Mouse (Mus musculus) bone marrow, adult 2 months (tissue): ENCODE measurements around the gene Ank2.

ENCODE experiments used
- CTCF ChIP-seq: fragments of 200-500 bp; IDR thresholded peaks from 2 replicates; pipeline ENCODE4 v1.5.1; 2011; ENCODE audit warnings: low read length, control low read depth; ENCODE audit not compliant: control insufficient read depth, insufficient read depth
- POLR2A ChIP-seq: fragments of 200-500 bp; IDR thresholded peaks from 2 replicates; pipeline ENCODE4 v1.6.1; 2011; ENCODE audit warnings: low read depth, mild to moderate bottlenecking, control low read depth, low read length, borderline replicate concordance; ENCODE audit not compliant: control insufficient read depth

DNA sequence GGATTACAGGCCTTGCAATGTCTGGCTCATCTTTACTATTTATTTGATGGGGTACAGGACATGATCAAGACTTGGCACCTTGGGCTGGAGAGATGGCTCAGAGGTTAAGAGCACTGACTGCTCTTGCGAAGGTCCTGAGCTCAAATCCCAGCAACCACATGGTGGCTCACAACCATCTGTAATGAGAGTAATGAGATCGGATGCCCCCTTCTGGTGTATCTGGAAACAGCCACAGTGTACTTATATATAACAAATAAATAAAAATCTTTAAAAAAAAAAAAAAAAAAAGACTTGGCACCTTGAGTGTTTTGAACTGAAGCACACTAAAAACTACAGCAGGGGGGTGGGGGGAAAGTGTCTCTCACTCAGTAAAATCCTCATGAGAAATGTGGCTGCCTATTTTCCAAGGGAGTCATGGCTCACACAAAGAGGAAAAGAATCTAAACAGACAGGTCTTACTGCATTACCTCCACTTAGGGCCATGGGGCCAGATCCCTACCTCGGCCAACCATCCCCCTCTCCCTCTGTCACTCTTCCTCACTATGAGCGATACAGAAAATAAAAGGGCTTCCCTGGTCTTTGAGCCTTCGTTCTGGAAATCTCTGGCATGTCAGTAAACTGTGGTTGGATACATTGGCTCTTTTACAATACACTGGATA lies 41.3 kb downstream of the Ank2 start:
- TF ChIP-seq POLR2A: no peak
- TF ChIP-seq CTCF: no peak
